Mouse (Mus musculus) retina, postnatal 7 days (tissue): ENCODE results near the gene Ska3.
"Not testable (repeated sequence)": the region's sequence is repeated elsewhere in the genome, so short reads cannot be mapped to it uniquely, and the experiment has no call there.

Experiments used
- DNase-seq: peaks from one replicate; pipeline ENCODE4 v3.0.0-alpha.2; 2012; ENCODE audit warnings: low read depth, low spot score

Ska3 gene

GRCm38 (mm10) chr14:57825788-57826751 is at the start of gene Ska3, which contains the start of gene Mrpl57:
Gene Ska3, minus strand, starts transcription at chr14:57826185.
Gene Mrpl57, plus strand, starts transcription at chr14:57826234.
- peak; percentile 93 for DNase-seq

GRCm38 (mm10) chr14:57866676-57867276 is 40.8 kb upstream of the Ska3 start:
- no peak for DNase-seq

GRCm38 (mm10) chr14:57865256-57865655 is 39.3 kb upstream of the Ska3 start:
- DNase-seq = no peak

GRCm38 (mm10) chr14:57863129-57863528 is 37.1 kb upstream of the Ska3 start:
- no peak for DNase-seq

- no peak for DNase-seq
Measured at GRCm38 (mm10) chr14:57861987-57862412, 36.0 kb upstream of the Ska3 start.

- no peak for DNase-seq
Measured at GRCm38 (mm10) chr14:57859520-57859919, 33.5 kb upstream of the Ska3 start.

- no peak for DNase-seq
Measured at GRCm38 (mm10) chr14:57858601-57859000, 32.6 kb upstream of the Ska3 start.

- not testable (repeated sequence) for DNase-seq
Measured at GRCm38 (mm10) chr14:57856037-57856436, 30.1 kb upstream of the Ska3 start.

- DNase-seq = no peak
Measured at GRCm38 (mm10) chr14:57852961-57853360, 27.0 kb upstream of the Ska3 start.

GRCm38 (mm10) chr14:57850330-57850729 is 24.3 kb upstream of the Ska3 start:
- no peak for DNase-seq

- no peak for DNase-seq
Measured at GRCm38 (mm10) chr14:57848646-57849045, 22.7 kb upstream of the Ska3 start.

GRCm38 (mm10) chr14:57848061-57848460 is 22.1 kb upstream of the Ska3 start:
- DNase-seq = not testable (repeated sequence)

- no peak for DNase-seq
Measured at GRCm38 (mm10) chr14:57844535-57844934, 18.6 kb upstream of the Ska3 start.

- no peak for DNase-seq
Measured at GRCm38 (mm10) chr14:57835157-57835556, 9.2 kb upstream of the Ska3 start.

GRCm38 (mm10) chr14:57833526-57833925 is 7.5 kb upstream of the Ska3 start:
- DNase-seq = no peak

GRCm38 (mm10) chr14:57827284-57827683 is 1.3 kb upstream of the Ska3 start:
- no peak for DNase-seq

- DNase-seq = no peak
Measured at GRCm38 (mm10) chr14:57820839-57821238, 5.1 kb downstream of the Ska3 start.

- DNase-seq = no peak
Measured at GRCm38 (mm10) chr14:57811844-57812243, 14.1 kb downstream of the Ska3 start.

GRCm38 (mm10) chr14:57810886-57811285 is 15.1 kb downstream of the Ska3 start:
- no peak for DNase-seq

- DNase-seq = no peak
Measured at GRCm38 (mm10) chr14:57808558-57808957, 17.4 kb downstream of the Ska3 start.

GRCm38 (mm10) chr14:57803731-57804130 is 22.3 kb downstream of the Ska3 start:
- no peak for DNase-seq
